Mouse (Mus musculus) forebrain, embryonic 16.5 days (tissue): ENCODE results near the gene Zc3h10. TPM values are rescaled to one million over a fixed set of nuclear protein-coding genes. Genes with fewer than 3 reads are reported as not detected.

Experiments used
- ATAC-seq: fragments of 200-750 bp; cut with Nextera tagmentation; 2 replicates; pipeline ENCODE4 v1.8.0; 2017; ENCODE audit warnings: mild to moderate bottlenecking, moderate library complexity
- H3K27ac ChIP-seq: fragments of 300-500 bp; sonication (generic); 2 replicates; pipeline ENCODE4 v1.5.1; 2014; ENCODE audit warnings: low read length, control low read depth
- H3K27me3 ChIP-seq: fragments of 300-500 bp; sonication (generic); replicated peaks from 2 replicates; pipeline ENCODE4 v1.6.1; 2014; ENCODE audit warnings: low read length; ENCODE audit not compliant: control insufficient read depth, insufficient read depth
- H3K36me3 ChIP-seq: fragments of 300-500 bp; sonication (generic); 2 replicates; pipeline ENCODE4 v1.6.1; 2014; ENCODE audit not compliant: control insufficient read depth, insufficient read depth
- H3K4me1 ChIP-seq: fragments of 300-500 bp; sonication (generic); replicated peaks from 2 replicates; pipeline ENCODE4 v1.6.1; 2014; ENCODE audit warnings: low read length; ENCODE audit not compliant: control insufficient read depth, insufficient read depth
- H3K4me2 ChIP-seq: fragments of 300-500 bp; sonication (generic); 2 replicates; pipeline ENCODE4 v1.6.1; 2014; ENCODE audit warnings: mild to moderate bottlenecking, low read length, control low read depth
- H3K4me3 ChIP-seq: fragments of 300-500 bp; sonication (generic); replicated peaks from 2 replicates; pipeline ENCODE4 v1.5.1; 2014; ENCODE audit warnings: mild to moderate bottlenecking, low read length, control low read depth
- H3K9ac ChIP-seq: fragments of 300-500 bp; sonication (generic); replicated peaks from 2 replicates; pipeline ENCODE4 v1.6.1; 2014; ENCODE audit warnings: low read depth, low read length, control low read depth
- H3K9me3 ChIP-seq: fragments of 300-500 bp; sonication (generic); 2 replicates; pipeline ENCODE4 v1.6.1; 2016; ENCODE audit warnings: low read length; ENCODE audit not compliant: control insufficient read depth
- WGBS: fragments of 180-500 bp; shearing (Covaris S2); extraction: QIAGEN DNeasy Blood & Tissue Kit; methylation state at CpG from one replicate; pipeline ENCODE4 v1.1.7; 2014; 5-methylcytosine and 5-hydroxymethylcytosine counted together
- polyA plus RNA-seq: library from polyadenylated mRNA; unstranded; fragments of >200 nt; fragmentation: Nextera tagmentation; extraction: Ambion mirVana; gene quantifications from 2 replicates; pipeline ENCODE4 v1.2.1, GENCODE M21; 2015

The Zc3h10 gene
- polyA plus RNA-seq, 1 experiment from 2014 or later, result 20.9 TPM

DNA sequence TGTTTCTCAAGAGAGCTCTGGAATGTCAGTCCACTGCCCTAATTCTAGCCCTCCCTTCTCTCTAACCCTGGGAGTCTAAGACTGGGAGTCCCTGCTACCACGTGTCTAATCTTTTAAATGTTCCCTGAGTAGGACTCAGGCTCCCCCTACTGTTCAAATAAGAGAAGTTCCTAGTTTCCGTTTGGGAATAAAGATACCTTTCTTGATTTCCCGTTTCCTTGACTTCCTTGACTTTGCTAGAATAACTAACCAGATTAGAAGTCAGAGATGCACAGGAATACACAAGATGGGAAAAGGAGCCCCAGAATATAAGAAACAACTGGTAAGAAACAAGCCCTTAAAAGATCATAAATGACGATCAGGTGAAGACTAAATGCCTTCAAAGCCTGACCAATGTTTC lies 1.2 kb downstream of the Zc3h10 start:
- H3K4me2 ChIP-seq, result peak overlapping the region; percentile 80
- WGBS, result 15% methylated on average over 4 of the region's 4 CpGs
- peak overlapping the region; percentile 83 for H3K4me3 ChIP-seq

DNA sequence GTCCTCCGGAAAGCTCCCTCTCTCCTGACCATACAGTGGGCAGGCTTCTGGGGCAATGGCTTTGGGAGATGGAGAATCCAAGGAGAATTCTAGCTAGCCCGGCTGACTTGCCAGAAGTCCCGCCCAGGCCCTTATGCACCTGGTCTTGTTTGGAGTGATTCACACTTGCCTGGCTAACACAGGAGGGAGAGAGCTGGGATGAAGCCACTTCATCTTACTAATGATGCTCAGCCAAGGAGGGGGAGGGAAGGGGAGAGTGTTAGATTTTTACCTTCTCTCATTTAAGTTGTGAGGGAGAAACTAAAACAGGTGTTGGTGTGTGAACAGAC lies 2.0 kb downstream of the Zc3h10 start:
- no peak overlapping the region for H3K4me2 ChIP-seq
- H3K4me3 ChIP-seq, result no peak overlapping the region
- H3K9me3 ChIP-seq, result no peaks in the 10 kb centered on the region
- no peak overlapping the region for H3K9ac ChIP-seq
- H3K27ac ChIP-seq, result no peak overlapping the region
- peaks cover 13% of the 10 kb centered on the region for H3K4me1 ChIP-seq
- WGBS, result 93% methylated on average over 3 of the region's 3 CpGs
- H3K27me3 ChIP-seq, result no peaks in the 10 kb centered on the region
- no peak for ATAC-seq
- H3K36me3 ChIP-seq, result peaks cover 20% of the 10 kb centered on the region

More for the DNA sequence above, 1.2 kb downstream of the Zc3h10 start:
- H3K36me3 ChIP-seq, result peaks cover 20% of the 10 kb centered on the region
- H3K27ac ChIP-seq, result no peak overlapping the region; the same call in 1 of the 2 replicates
- no peak for ATAC-seq
- H3K9me3 ChIP-seq, result no peaks in the 10 kb centered on the region
- no peaks in the 10 kb centered on the region for H3K27me3 ChIP-seq
- H3K9ac ChIP-seq, result no peak overlapping the region; the same call in 1 of the 2 replicates
- H3K4me1 ChIP-seq, result peaks cover 13% of the 10 kb centered on the region

DNA sequence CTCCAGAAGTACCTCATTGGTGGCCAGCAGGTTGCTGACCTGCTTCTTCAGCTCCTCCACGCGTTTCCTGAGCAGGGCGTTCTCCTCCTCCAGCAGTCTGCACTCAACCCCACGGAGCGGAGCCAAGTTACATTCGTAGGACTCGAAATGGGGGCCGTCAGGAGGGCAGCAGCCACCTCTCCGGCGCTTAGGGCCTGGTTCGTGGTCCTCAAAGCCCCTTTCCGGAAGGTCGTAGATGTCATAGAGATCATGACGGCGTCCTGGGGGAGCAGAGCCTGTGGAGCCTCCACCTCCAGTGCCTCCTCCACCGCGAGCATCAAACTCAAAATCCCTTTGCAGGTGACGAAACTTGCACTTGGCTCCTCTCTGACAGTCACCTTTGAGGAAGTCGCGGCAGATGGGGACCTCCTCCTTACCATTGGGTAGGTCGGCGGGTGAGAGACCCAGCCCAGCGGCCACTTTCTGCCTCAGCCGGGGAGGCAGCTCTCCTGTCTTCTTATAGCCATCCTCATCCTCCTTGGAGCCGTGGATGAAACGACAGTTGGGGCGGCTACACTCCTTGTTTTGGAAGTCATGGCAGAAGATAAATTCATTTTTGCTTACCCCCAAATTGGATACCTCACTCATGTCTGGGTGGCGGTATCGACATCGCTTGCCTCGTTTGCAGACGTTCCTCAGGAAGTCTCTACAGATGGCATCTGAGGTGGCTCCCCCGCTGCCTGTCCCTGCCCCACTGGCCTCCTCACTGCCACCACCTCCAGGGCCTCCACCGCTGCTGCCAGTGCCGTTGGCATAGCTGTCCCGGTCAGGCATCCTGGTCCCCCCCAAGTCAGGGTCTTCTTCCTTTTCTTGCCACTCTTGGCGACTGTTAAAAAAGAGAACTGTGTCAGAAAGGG lies 2.7 kb downstream of the Zc3h10 start:
- Histone ChIP-seq H3K4me1 (peaks cover 13% of the 10 kb centered on the region), H3K9ac (no peak overlapping the region), H3K9me3 (no peaks in the 10 kb centered on the region), H3K36me3 (peaks cover 20% of the 10 kb centered on the region), H3K4me3 (no peak overlapping the region), H3K27me3 (no peaks in the 10 kb centered on the region), H3K4me2 (no peak overlapping the region), H3K27ac (no peak overlapping the region)
- no peak for ATAC-seq
- 96% methylated on average over 37 of the region's 37 CpGs for WGBS

DNA sequence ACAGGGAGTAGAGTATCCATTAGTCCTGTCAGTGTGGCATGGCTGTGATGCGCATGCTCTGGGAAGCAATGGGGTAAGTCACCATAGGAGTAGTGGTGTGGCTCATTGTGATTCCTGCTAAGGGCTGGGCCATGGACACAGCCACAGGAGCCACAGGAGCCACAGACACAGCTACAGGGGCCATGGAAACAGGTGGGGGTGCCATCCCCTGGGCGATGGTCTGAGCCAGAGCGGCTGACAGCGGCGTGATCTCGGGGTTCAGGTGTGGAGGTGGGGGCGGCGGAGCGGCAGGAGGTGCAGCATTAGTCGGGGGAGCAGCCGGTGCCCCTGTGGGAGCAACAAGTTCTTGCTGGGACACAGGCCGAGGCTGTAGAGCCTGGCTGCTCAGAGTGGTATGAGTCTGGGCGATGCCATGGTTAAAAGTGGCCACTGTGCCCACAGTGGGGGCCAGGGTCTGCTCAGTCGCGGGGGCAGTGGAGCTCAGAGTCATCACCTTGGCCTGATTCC lies 3.4 kb downstream of the Zc3h10 start:
- no peak overlapping the region for H3K9ac ChIP-seq
- WGBS, result 97% methylated on average over 15 of the region's 15 CpGs
- no peak for ATAC-seq
- H3K36me3 ChIP-seq, result peaks cover 20% of the 10 kb centered on the region
- H3K27ac ChIP-seq, result no peak overlapping the region
- H3K4me3 ChIP-seq, result no peak overlapping the region
- H3K4me2 ChIP-seq, result no peak overlapping the region
- H3K4me1 ChIP-seq, result peaks cover 13% of the 10 kb centered on the region
- H3K27me3 ChIP-seq, result no peaks in the 10 kb centered on the region
- no peaks in the 10 kb centered on the region for H3K9me3 ChIP-seq

DNA sequence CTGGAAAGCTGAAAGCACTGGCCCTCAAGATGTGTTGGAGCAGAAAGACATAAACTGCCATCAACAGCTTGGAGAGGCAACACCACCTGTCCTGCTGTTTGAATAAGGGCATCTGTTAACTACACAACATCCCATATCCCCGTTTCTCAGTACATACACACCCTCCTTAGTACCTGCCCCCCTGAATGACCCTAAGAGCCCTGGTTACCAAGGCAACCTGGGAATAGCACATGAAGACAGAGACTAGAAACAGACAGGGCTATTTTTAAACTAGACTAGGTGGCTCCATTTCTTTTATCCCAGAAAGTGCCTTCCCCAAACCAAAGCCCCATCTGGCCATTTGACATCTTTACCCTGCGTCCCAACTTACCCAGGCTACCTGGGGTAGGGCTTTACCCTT lies 4.5 kb downstream of the Zc3h10 start:
- Histone ChIP-seq H3K9me3 (no peaks in the 10 kb centered on the region), H3K27ac (no peak overlapping the region), H3K4me2 (no peak overlapping the region), H3K27me3 (no peaks in the 10 kb centered on the region), H3K36me3 (peaks cover 20% of the 10 kb centered on the region), H3K9ac (no peak overlapping the region), H3K4me1 (peaks cover 13% of the 10 kb centered on the region), H3K4me3 (no peak overlapping the region)
- no peak for ATAC-seq
- 78% methylated on average over 2 of the region's 2 CpGs for WGBS

DNA sequence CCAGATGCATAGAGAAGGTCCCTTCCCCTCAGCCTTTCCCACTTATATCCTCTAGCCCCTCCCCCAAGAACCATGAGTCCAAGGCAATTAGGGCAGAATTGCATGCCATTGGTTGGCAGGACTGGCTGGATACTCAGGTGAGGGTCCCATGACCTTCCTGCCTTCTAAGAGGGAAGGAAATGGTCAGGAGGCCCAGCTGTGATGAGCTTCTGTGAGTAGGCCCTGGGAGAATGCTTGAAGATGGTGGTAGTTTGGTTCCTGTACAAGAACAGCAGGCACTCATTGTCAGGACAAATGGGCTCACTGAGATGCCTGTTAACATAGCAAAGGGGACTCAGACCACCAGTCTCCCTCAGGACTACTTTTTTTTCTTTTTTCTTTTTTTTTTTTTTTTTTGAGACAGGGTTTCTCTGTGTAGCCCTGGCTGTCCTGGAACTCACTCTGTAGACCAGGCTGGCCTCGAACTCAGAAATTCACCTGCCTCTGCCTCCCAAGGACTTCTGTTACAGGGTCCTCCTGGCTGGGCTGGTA lies 9.2 kb downstream of the Zc3h10 start:
- WGBS, result 88% methylated on average over 1 of the region's 1 CpGs
- peaks cover 6% of the 10 kb centered on the region; the same call in 1 of the 2 replicates for H3K4me1 ChIP-seq

GRCm38 (mm10) chr10:128536266-128536940 lies 11.2 kb downstream of the Zc3h10 start:
- H3K27ac ChIP-seq, result no peak overlapping the region; the same call in 1 of the 2 replicates
- H3K4me3 ChIP-seq, result peak overlapping the region; percentile 22
- no peaks in the 10 kb centered on the region for H3K9me3 ChIP-seq
- peaks cover 6% of the 10 kb centered on the region; the same call in 1 of the 2 replicates for H3K4me1 ChIP-seq
- ATAC-seq, result peak; percentile 93
- H3K9ac ChIP-seq, result 0 out of 2 replicates have a peak overlapping the region, but pooled peaks have one; percentile 20
- peak overlapping the region; percentile 43 for H3K4me2 ChIP-seq
- WGBS, result 16% methylated on average over 18 of the region's 18 CpGs
- H3K27me3 ChIP-seq, result no peaks in the 10 kb centered on the region
- no peaks in the 10 kb centered on the region for H3K36me3 ChIP-seq

More for the DNA sequence above, 9.2 kb downstream of the Zc3h10 start:
- Histone ChIP-seq H3K4me3 (no peak overlapping the region), H3K36me3 (peaks cover 2% of the 10 kb centered on the region), H3K27me3 (no peaks in the 10 kb centered on the region), H3K9ac (no peak overlapping the region), H3K4me2 (no peak overlapping the region), H3K27ac (no peak overlapping the region), H3K9me3 (no peaks in the 10 kb centered on the region)
- ATAC-seq, result no peak

DNA sequence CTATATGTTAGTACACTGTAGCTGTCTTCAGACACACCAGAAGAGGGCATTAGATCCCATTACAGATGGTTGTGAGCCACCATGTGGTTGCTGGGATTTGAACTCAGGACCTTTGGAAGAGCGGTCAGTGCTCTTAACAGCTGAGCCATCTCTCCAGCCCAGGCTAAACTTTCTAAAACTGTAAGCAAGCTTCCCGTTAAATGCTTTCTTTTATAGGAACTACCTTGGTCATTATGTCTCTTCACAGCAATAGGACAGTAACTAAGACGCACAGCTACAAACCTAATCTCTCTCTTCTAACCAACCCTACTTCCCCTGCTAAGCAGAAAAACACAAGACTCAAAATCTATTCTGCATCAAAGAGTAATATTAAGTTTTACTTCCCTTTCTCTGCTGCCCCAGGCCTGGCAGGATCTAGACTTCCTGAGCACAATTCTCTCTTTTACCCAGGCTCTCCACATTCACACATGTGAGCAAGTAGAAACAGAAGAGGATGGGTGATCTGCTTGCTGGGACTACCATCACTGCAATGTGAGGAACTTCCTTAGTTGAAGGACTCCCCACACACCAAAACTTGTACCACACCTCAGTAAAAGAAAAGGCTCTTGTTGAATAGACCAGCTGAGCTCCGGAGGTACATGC lies 11.8 kb downstream of the Zc3h10 start:
- H3K27me3 ChIP-seq, result no peaks in the 10 kb centered on the region
- peak overlapping the region; percentile 22 for H3K4me3 ChIP-seq
- peak overlapping the region; percentile 43 for H3K4me2 ChIP-seq
- H3K4me1 ChIP-seq, result peaks cover 6% of the 10 kb centered on the region; the same call in 1 of the 2 replicates
- WGBS, result 75% methylated on average over 4 of the region's 4 CpGs
- H3K9me3 ChIP-seq, result no peaks in the 10 kb centered on the region
- 0 out of 2 replicates have a peak overlapping the region, but pooled peaks have one; percentile 20 for H3K9ac ChIP-seq
- no peaks in the 10 kb centered on the region for H3K36me3 ChIP-seq
- peak overlapping the region; percentile 26; the same call in 1 of the 2 replicates for H3K27ac ChIP-seq
- no peak; the same call in 1 of the 2 replicates for ATAC-seq
